Comparison of ENCODE assay signal across 32 mouse cellular contexts in genomic region chr1:168010416-168010815, GRCm38 (mm10).
DNase-seq lines count a peak whose midpoint lies in the region; ATAC-seq lines count a peak whose summit lies in the region.
"Had no signal": no experiment of that assay in that cellular context is flagged by ENCODE, and none has a peak within 500 bp of the region (broad histone marks: within the 10 kb centered on the region; RNA-seq: fewer than 3 reads in every experiment).

No protein-coding gene starts in this region.

- H3K27me3 ChIP-seq in embryonic facial prominence, embryonic 14.5 days (replicated peaks; ENCODE audit: control insufficient read depth, insufficient read depth, low read length): no peaks in the 10 kb centered on the region
- no peaks in the 10 kb centered on the region for H3K27me3 ChIP-seq in embryonic facial prominence, embryonic 10.5 days (replicated peaks; ENCODE audit: low read depth, poor library complexity, severe bottlenecking)
- H3K27me3 ChIP-seq in heart, embryonic 12.5 days (replicated peaks): no peaks in the 10 kb centered on the region
- no peaks in the 10 kb centered on the region for H3K27me3 ChIP-seq in lung, embryonic 16.5 days (ENCODE audit: control insufficient read depth, insufficient read depth, low read depth, low read length)
- H3K27me3 ChIP-seq: CH12.LX; embryonic facial prominence, embryonic 13.5 days; heart, embryonic 13.5 days; hindbrain, embryonic 12.5 days; megakaryocyte, embryonic 14.5 days; midbrain, embryonic 12.5 days; neural tube, embryonic 12.5 days; stomach, embryonic 15.5 days had no signal

- DNase-seq in embryonic facial prominence, embryonic 14.5 days (ENCODE audit: low spot score): peak; percentile 62
- DNase-seq in embryonic facial prominence, embryonic 10.5 days (ENCODE audit: low spot score): no peak
- DNase-seq in heart, adult 18-20 months: peak; percentile 7 to 20
- no peak for DNase-seq in lung, postnatal 14 days
- peak; percentile 10 for DNase-seq in skeletal muscle tissue, adult 2 months (ENCODE audit: low read depth, low spot score)
- DNase-seq in cerebellum, postnatal 10 days: no peak
- DNase-seq: adrenal gland, adult 8-10 months; cerebellum, adult 11 months; cerebellum, adult 9-10 months; embryo, embryonic 11 days; gastrocnemius, postnatal 36 days; kidney, adult 8-10 months; layer of hippocampus, adult 9-11 months; liver; lung, adult 2 months; lung, postnatal 4 days; right cerebral cortex, postnatal 14 days had no signal

- ATAC-seq in embryonic facial prominence, embryonic 14.5 days (ENCODE audit: low read depth): no peak
- ATAC-seq in heart, embryonic 12.5 days (ENCODE audit: insufficient number of reproducible peaks, low FRiP score): no peak
- ATAC-seq in lung, embryonic 16.5 days (ENCODE audit: low read depth): no peak
- ATAC-seq: activated CD4-positive, CD25-positive, alpha-beta regulatory T cell, adult 4 months; intestine, embryonic 16.5 days had no signal

- no peaks in the 10 kb centered on the region for H3K36me3 ChIP-seq in embryonic facial prominence, embryonic 14.5 days (ENCODE audit: control insufficient read depth, insufficient read depth, low read length)
- no peaks in the 10 kb centered on the region for H3K36me3 ChIP-seq in embryonic facial prominence, embryonic 10.5 days (replicated peaks)
- no peaks in the 10 kb centered on the region for H3K36me3 ChIP-seq in heart, embryonic 12.5 days
- H3K36me3 ChIP-seq in lung, embryonic 16.5 days (ENCODE audit: control insufficient read depth, insufficient read depth, low read length): no peaks in the 10 kb centered on the region
- H3K36me3 ChIP-seq: embryonic facial prominence, embryonic 13.5 days; heart, embryonic 13.5 days; hindbrain, embryonic 12.5 days; midbrain, embryonic 12.5 days; neural tube, embryonic 12.5 days; stomach, embryonic 15.5 days had no signal

- H3K9me3 ChIP-seq in embryonic facial prominence, embryonic 14.5 days (ENCODE audit: control insufficient read depth, low read length): no peaks in the 10 kb centered on the region
- H3K9me3 ChIP-seq in embryonic facial prominence, embryonic 10.5 days: no peaks in the 10 kb centered on the region
- peaks cover 3% of the 10 kb centered on the region; the same call in 1 of the 2 replicates for H3K9me3 ChIP-seq in heart, embryonic 12.5 days (replicated peaks)
- H3K9me3 ChIP-seq in lung, embryonic 16.5 days (ENCODE audit: control insufficient read depth, low read length): no peaks in the 10 kb centered on the region
- H3K9me3 ChIP-seq: embryonic facial prominence, embryonic 13.5 days; heart, embryonic 13.5 days; hindbrain, embryonic 12.5 days; neural tube, embryonic 12.5 days; stomach, embryonic 15.5 days had no signal

- no peak overlapping the region for H3K4me2 ChIP-seq in embryonic facial prominence, embryonic 14.5 days (ENCODE audit: low read depth, low read length)
- no peak overlapping the region for H3K4me2 ChIP-seq in heart, embryonic 12.5 days
- H3K4me2 ChIP-seq in lung, embryonic 16.5 days (ENCODE audit: low read depth, low read length): no peak overlapping the region
- H3K4me2 ChIP-seq: embryonic facial prominence, embryonic 13.5 days; heart, embryonic 13.5 days; hindbrain, embryonic 12.5 days; midbrain, embryonic 12.5 days; neural tube, embryonic 12.5 days; stomach, embryonic 15.5 days had no signal

- WGBS in embryonic facial prominence, embryonic 14.5 days: 57% methylated on average over 5 of the region's 5 CpGs
- 73% methylated on average over 5 of the region's 5 CpGs for WGBS in embryonic facial prominence, embryonic 10.5 days
- 77% methylated on average over 5 of the region's 5 CpGs for WGBS in heart, embryonic 12.5 days
- 80% methylated on average over 5 of the region's 5 CpGs for WGBS in lung, embryonic 16.5 days

- no peak overlapping the region for H3K9ac ChIP-seq in embryonic facial prominence, embryonic 14.5 days (ENCODE audit: low read depth, low read length)
- no peak overlapping the region for H3K9ac ChIP-seq in heart, embryonic 12.5 days
- no peak overlapping the region for H3K9ac ChIP-seq in lung, embryonic 16.5 days (ENCODE audit: low read length)
- H3K9ac ChIP-seq: embryonic facial prominence, embryonic 13.5 days; heart, embryonic 13.5 days; hindbrain, embryonic 12.5 days; liver, embryonic 14.5 days; midbrain, embryonic 12.5 days; neural tube, embryonic 12.5 days; stomach, embryonic 15.5 days had no signal

- H3K27ac ChIP-seq in embryonic facial prominence, embryonic 14.5 days (replicated peaks; ENCODE audit: low read depth, low read length): no peak overlapping the region; the same call in 1 of the 2 replicates
- H3K27ac ChIP-seq in embryonic facial prominence, embryonic 10.5 days (replicated peaks): no peak overlapping the region
- no peak overlapping the region for H3K27ac ChIP-seq in heart, embryonic 12.5 days (ENCODE audit: poor library complexity, severe bottlenecking)
- peak overlapping the region; percentile 14 for H3K27ac ChIP-seq in lung, embryonic 16.5 days (ENCODE audit: low read length)
- H3K27ac ChIP-seq: embryonic facial prominence, embryonic 13.5 days; heart, embryonic 13.5 days; hindbrain, embryonic 12.5 days; kidney, postnatal 0 days; liver, embryonic 14.5 days; midbrain, embryonic 12.5 days; neural tube, embryonic 12.5 days; stomach, embryonic 15.5 days had no signal

- H3K4me1 ChIP-seq in embryonic facial prominence, embryonic 14.5 days (ENCODE audit: control insufficient read depth, insufficient read depth, low read length): peaks cover 6% of the 10 kb centered on the region; the same call in 1 of the 2 replicates
- H3K4me1 ChIP-seq in embryonic facial prominence, embryonic 10.5 days: no peaks in the 10 kb centered on the region
- H3K4me1 ChIP-seq in heart, embryonic 12.5 days (replicated peaks): no peaks in the 10 kb centered on the region
- peaks cover 3% of the 10 kb centered on the region; the same call in 1 of the 2 replicates for H3K4me1 ChIP-seq in lung, embryonic 16.5 days (replicated peaks; ENCODE audit: control insufficient read depth, insufficient read depth, low read length)
- H3K4me1 ChIP-seq: heart, embryonic 13.5 days; hindbrain, embryonic 12.5 days; megakaryocyte, embryonic 14.5 days; midbrain, embryonic 12.5 days; neural tube, embryonic 12.5 days had no signal

- no peak overlapping the region for H3K4me3 ChIP-seq in embryonic facial prominence, embryonic 14.5 days (ENCODE audit: low read depth, low read length)
- H3K4me3 ChIP-seq in embryonic facial prominence, embryonic 10.5 days: no peak overlapping the region
- H3K4me3 ChIP-seq in heart, embryonic 12.5 days: no peak overlapping the region
- H3K4me3 ChIP-seq in lung, embryonic 16.5 days (ENCODE audit: low read length): no peak overlapping the region
- H3K4me3 ChIP-seq: embryonic facial prominence, embryonic 13.5 days; heart, embryonic 13.5 days; hindbrain, embryonic 12.5 days; megakaryocyte, embryonic 14.5 days; midbrain, embryonic 12.5 days; myocyte; neural tube, embryonic 12.5 days; stomach, embryonic 15.5 days had no signal

Comparison
In these comparisons a context has a peak if more than half of its experiments do, and no peak if none do; other contexts are left out.
1. DNase-seq: peak in embryonic facial prominence, embryonic 14.5 days (single experiment), heart, adult 18-20 months (2 of 2) and skeletal muscle tissue, adult 2 months (single experiment); none in embryonic facial prominence, embryonic 10.5 days (single experiment), lung, postnatal 14 days (single experiment) and cerebellum, postnatal 10 days (0 of 2).